Mouse (Mus musculus) fat pad, adult 2 months (tissue): ENCODE measurements around the gene Gm14180.
"Not testable (repeated sequence)": the region's sequence is repeated elsewhere in the genome, so short reads cannot be mapped to it uniquely, and the experiment has no call there.

ENCODE experiments used
- DNase-seq: peaks from one replicate; pipeline ENCODE4 v3.0.0-alpha.2; 2011; ENCODE audit warnings: low read depth, low spot score; ENCODE audit errors: extremely low read depth

Gm14180 gene

DNA sequence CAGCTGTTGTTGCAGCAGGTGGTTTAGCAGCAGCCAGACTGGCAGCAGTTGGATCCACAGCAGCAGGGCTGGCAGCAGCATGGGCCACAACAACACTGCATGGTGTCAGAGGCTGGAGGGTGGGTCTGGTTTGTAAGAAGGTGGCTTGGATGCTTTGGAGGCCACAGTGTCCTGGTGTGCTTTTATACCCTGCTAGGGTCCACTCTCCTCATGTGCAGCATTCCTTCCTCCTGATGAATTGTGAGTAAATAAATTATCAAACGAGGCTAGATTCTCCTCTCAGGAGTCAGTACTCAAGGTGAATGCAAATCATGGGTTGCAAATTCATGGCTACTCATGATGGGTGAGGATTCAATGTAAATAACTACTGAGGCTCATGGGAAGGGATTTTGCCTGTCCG is at the start of gene Gm14180:
Gene Gm14180, minus strand, starts transcription at position 101 of the 400 bp plus-strand sequence.
- DNase-seq = no peak

DNA sequence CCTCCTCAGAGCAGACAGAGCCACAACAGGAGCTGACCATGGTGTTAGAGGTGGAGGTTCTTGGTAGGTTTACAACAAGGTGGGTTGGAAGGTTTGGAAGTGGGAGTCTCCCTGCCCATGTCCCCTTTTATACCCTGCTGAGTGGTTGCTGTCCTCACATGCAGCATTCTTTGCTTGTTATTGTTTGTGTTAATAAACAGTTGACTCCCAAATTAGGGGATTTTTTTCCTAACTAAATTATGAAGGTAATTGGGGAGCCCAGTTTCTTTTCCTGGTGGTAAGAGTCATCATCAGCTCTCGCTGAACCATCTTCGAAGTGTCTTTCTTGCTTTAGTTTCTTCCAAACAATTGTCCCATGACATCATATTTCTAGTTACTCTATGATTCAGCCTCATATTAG is 46.5 kb upstream of the Gm14180 start, which contains the start of gene Krtap4-8:
Gene Krtap4-8, minus strand, starts transcription at position 101 of the 400 bp plus-strand sequence.
- no peak for DNase-seq

DNA sequence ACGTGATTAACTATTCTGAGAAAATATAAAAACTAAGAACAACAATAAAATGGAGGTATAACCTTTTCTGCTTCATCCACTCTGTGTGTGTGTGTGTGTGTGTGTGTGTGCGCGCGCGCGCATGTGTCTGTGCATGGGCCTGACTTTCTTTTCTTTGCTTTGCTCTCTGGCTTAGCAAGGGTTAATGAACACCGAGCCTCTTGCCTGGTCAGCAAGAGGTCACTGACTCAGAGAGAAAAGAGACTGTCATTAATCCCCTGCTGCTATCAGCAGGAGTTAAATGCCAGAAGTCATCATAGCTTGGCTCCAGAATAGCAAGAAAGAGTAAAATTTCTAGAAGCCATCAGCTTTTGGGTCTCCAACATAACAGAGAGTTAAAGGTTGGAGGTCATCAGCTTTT is 44.3 kb upstream of the Gm14180 start:
- no peak for DNase-seq

DNA sequence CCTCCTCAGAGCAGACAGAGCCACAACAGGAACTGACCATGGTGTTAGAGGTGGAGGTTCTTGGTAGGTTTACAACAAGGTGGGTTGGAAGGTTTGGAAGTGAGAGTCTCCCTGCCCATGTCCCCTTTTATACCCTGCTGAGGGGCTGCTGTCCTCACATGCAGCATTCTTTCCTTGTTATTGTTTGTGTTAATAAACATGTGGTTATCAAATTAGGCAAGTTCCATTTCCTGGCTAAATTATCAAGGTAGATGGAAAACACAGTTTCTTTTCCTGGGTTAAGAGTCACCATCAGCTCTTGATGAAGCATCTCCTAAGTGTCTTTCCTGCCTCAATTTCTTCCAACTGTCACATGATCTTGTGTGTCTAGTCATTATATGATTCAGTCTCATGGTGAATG is 38.7 kb upstream of the Gm14180 start, which contains the start of gene Gm11595:
Gene Gm11595, minus strand, starts transcription at position 101 of the 400 bp plus-strand sequence.
- not testable (repeated sequence) for DNase-seq

DNA sequence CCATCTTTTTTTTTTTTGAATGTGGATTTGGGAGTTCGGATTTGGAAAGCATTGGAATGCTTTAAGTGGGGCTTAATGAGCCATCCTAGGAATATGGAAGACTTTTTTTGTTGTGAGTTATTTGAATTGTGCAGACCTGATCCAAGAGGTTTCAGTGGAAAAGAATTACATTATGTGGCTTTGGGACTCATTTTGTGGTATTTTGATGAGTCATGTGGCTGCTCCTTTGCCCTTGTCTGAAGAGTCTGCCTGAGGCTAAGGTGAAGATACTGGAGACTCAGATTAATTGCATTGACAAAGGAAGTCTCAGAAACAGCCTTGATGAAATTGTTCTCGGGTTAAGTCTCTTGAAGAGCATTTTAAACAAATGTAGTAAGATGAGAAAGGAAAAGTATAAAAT is 34.3 kb upstream of the Gm14180 start:
- no peak for DNase-seq

DNA sequence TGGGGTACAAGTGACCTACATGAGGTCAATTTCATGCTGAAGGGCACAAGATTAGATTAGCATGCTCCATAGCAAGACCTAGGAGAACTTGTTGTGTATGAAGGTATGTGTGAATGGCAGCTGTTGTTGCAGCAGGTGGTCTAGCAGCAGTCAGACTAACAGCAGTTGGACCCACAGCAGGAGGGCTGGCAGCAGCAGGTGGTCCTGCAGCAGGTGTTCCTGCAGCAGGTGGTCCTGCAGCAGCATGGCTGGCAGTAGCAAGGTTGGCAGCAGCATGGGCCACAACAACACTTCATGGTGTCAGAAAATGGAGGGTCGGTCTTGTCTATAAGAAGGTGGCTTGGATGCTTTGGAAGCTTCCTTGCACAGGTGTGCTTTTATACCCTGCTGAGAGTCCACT is 24.8 kb upstream of the Gm14180 start:
- no peak for DNase-seq

DNA sequence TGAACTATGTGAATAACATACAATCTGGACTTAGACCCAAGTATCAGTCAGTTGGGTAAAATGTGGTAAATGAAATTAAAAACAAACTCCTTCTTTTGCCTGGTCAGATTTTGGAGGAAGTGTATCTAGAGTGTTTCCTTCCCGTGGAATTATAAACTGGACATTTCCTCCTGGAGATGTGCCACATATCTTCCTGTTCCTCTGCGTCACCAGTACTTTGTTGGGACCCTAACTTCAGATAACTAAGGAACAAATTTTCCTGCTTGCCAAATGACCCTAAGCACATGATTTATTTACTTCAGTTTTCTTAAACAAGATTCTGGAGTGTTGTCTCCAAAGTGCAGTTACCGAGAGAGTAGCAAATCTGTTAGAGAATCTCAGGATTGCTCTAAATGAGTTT is 9.9 kb upstream of the Gm14180 start:
- no peak for DNase-seq

DNA sequence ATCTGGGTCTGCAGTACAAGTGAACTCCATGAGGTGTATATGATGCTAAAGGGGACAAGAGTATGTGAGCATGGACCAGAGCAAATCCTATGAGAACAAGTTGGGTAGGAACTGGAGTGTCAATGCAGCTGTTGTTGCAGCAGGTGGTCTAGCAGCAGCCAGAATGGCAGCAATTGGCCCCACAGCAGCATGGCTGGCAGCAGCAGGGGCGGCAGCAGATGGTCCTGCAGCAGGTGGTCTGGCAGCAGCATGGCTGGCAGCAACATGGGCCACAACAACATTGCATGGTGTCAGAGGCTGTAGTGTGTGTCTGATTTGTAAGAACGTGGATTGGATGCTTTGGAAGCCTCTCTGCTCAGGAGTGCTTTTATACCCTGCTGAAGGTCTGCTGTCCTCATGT is 10.0 kb downstream of the Gm14180 start:
- no peak for DNase-seq

DNA sequence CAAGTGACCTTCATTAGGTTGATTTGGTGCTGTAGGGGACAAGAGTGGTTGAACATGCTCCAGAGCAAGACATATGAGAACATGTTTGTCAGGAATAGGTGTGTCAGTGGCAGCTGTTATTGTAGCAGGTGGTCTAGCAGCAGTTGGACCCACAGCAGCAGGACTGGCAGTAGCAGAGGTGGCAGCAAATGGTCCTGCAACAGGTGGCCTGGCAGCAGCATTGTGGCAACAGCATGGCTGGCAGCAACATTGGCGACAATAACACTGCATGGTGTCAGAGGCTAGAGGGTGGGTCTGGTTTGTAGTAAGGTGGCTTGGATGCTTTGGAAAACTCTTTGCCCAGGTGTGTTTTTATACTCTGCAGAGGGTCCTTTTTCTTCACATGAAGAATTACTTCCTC is 15.3 kb downstream of the Gm14180 start:
- DNase-seq = no peak

DNA sequence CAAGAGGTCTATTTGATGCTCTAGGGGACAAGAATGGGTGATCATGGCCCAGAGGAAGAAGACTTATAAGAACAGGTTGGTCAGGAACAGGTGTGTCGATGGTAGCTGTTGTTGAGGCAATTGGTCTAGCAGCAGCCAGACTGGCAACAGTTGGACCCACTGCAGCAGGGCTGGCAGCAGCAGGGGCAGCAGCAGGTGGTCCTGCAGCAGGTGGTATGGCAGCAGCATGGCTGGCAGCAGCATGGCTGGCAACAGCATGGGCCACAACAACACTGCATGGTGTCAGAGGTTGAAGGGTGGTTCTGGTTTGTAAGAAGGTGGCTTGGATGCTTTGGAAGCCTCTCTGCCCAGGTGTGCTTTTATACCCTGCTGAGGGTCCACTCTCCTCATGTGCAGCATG is 43.6 kb downstream of the Gm14180 start, which contains the start of gene Gm14190:
Gene Gm14190, minus strand, starts transcription at position 278 of the 400 bp plus-strand sequence.
- DNase-seq = no peak

DNA sequence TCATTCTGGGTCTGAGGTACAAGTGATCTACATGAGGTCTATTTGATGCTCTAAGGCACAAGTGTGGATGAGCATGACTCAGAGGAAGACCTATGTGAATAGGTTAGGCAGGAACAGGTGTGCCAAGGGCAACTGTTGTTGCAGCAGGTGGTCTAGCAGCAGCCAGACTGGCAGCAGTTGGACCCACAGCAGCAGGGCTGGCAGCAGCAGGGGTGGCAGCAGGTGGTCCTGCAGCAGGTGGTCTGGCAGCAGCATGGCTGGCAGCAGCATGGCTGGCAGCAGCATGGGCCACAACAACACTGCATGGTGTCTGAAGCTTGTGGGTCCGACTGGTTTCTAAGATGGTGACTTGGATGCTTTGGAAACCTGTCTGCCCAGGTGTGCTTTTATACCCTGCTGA is 48.9 kb downstream of the Gm14180 start:
- not testable (repeated sequence) for DNase-seq
